Mouse (Mus musculus) neural tube, embryonic 13.5 days (tissue): Measurements from ENCODE around the gene Map3k1. TPM values are rescaled to one million over a fixed set of nuclear protein-coding genes. Genes with fewer than 3 reads are reported as not detected.
A peak's percentile ranks its signal among the peaks of the same experiment; 100 is the strongest.
"Not testable (repeated sequence)": the region's sequence is repeated elsewhere in the genome, so short reads cannot be mapped to it uniquely, and the experiment has no call there.

Source experiments
- ATAC-seq: fragments of 200-750 bp; cut with Nextera tagmentation; 2 replicates; pipeline ENCODE4 v1.8.0; 2017; ENCODE audit warnings: low read depth, mild to moderate bottlenecking, moderate TSS enrichment, moderate library complexity
- H3K27ac ChIP-seq: fragments of 300-500 bp; sonication (generic); replicated peaks from 2 replicates; pipeline ENCODE4 v1.5.1; 2015; ENCODE audit warnings: moderate library complexity, mild to moderate bottlenecking, inconsistent platforms
- H3K27me3 ChIP-seq: fragments of 300-500 bp; sonication (generic); 2 replicates; pipeline ENCODE4 v1.6.1; 2015; ENCODE audit warnings: mild to moderate bottlenecking, inconsistent platforms
- H3K36me3 ChIP-seq: fragments of 300-500 bp; sonication (generic); 2 replicates; pipeline ENCODE4 v1.6.1; 2015; ENCODE audit warnings: mild to moderate bottlenecking, inconsistent platforms
- H3K4me1 ChIP-seq: fragments of 300-500 bp; sonication (generic); replicated peaks from 2 replicates; pipeline ENCODE4 v1.6.1; 2015; ENCODE audit warnings: inconsistent platforms
- H3K4me2 ChIP-seq: fragments of 300-500 bp; sonication (generic); 2 replicates; pipeline ENCODE4 v1.6.1; 2015; ENCODE audit warnings: inconsistent platforms, mild to moderate bottlenecking, moderate library complexity
- H3K4me3 ChIP-seq: fragments of 300-500 bp; sonication (generic); 2 replicates; pipeline ENCODE4 v1.5.1; 2015; ENCODE audit warnings: mild to moderate bottlenecking, inconsistent platforms
- H3K9ac ChIP-seq: fragments of 300-500 bp; sonication (generic); 2 replicates; pipeline ENCODE4 v1.6.1; 2015; ENCODE audit warnings: moderate library complexity, mild to moderate bottlenecking, inconsistent platforms
- H3K9me3 ChIP-seq: fragments of 300-500 bp; sonication (generic); 2 replicates; pipeline ENCODE4 v1.6.1; 2016; ENCODE audit warnings: inconsistent platforms
- WGBS: fragments of 180-500 bp; shearing (Covaris S2); methylation state at CpG from one replicate; pipeline ENCODE4 v1.1.7; 2015; 5-methylcytosine and 5-hydroxymethylcytosine counted together
- polyA plus RNA-seq: library from polyadenylated mRNA; unstranded; fragments of >200 nt; fragmentation: Nextera tagmentation; extraction: Ambion mirVana; gene quantifications from 2 replicates; pipeline ENCODE4 v1.2.1, GENCODE M21; 2015

The Map3k1 gene
- polyA plus RNA-seq, 1 experiment from 2014 or later: 12.2 TPM

- H3K27me3 ChIP-seq: no peaks in the 10 kb centered on the region
- 93% methylated on average over 5 of the region's 5 CpGs for WGBS
- no peak for ATAC-seq
Measured at GRCm38 (mm10) chr13:111746831-111747230, 62.0 kb downstream of the Map3k1 start.

GRCm38 (mm10) chr13:111745216-111745615, 63.6 kb downstream of the Map3k1 start:
- no peak overlapping the region for H3K4me3 ChIP-seq
- no peaks in the 10 kb centered on the region for H3K9me3 ChIP-seq
- WGBS: 75% methylated on average over 7 of the region's 7 CpGs
- H3K4me2 ChIP-seq: no peak overlapping the region
- H3K27ac ChIP-seq: no peak overlapping the region
- no peak overlapping the region for H3K9ac ChIP-seq
- peaks cover 28% of the 10 kb centered on the region for H3K36me3 ChIP-seq
- H3K4me1 ChIP-seq: no peaks in the 10 kb centered on the region
- no peak for ATAC-seq
- no peaks in the 10 kb centered on the region for H3K27me3 ChIP-seq

More at GRCm38 (mm10) chr13:111746831-111747230, 62.0 kb downstream of the Map3k1 start:
- Histone ChIP-seq H3K9me3 (no peaks in the 10 kb centered on the region), H3K4me2 (no peak overlapping the region), H3K4me1 (no peaks in the 10 kb centered on the region), H3K27ac (no peak overlapping the region), H3K36me3 (peaks cover 42% of the 10 kb centered on the region), H3K4me3 (no peak overlapping the region), H3K9ac (no peak overlapping the region)

GRCm38 (mm10) chr13:111744233-111745000, 64.4 kb downstream of the Map3k1 start:
- Histone ChIP-seq H3K9me3 (no peaks in the 10 kb centered on the region), H3K4me3 (no peak overlapping the region), H3K36me3 (peaks cover 20% of the 10 kb centered on the region), H3K4me1 (no peaks in the 10 kb centered on the region), H3K27me3 (no peaks in the 10 kb centered on the region), H3K27ac (no peak overlapping the region), H3K4me2 (no peak overlapping the region), H3K9ac (no peak overlapping the region)
- ATAC-seq: no peak
- 82% methylated on average over 6 of the region's 6 CpGs for WGBS

- ATAC-seq: no peak
- H3K36me3 ChIP-seq: peaks cover 3% of the 10 kb centered on the region; the same call in 1 of the 2 replicates
- no peak overlapping the region for H3K9ac ChIP-seq
- no peaks in the 10 kb centered on the region for H3K4me1 ChIP-seq
- no peaks in the 10 kb centered on the region for H3K27me3 ChIP-seq
- H3K9me3 ChIP-seq: no peaks in the 10 kb centered on the region
- no peak overlapping the region for H3K27ac ChIP-seq
- H3K4me3 ChIP-seq: no peak overlapping the region
- H3K4me2 ChIP-seq: no peak overlapping the region
- WGBS: 73% methylated on average over 6 of the region's 6 CpGs
Measured at GRCm38 (mm10) chr13:111741991-111742615, 66.7 kb downstream of the Map3k1 start.

GRCm38 (mm10) chr13:111741204-111741990, 67.4 kb downstream of the Map3k1 start:
- H3K27me3 ChIP-seq: no peaks in the 10 kb centered on the region
- no peak overlapping the region for H3K4me2 ChIP-seq
- H3K27ac ChIP-seq: no peak overlapping the region
- H3K9me3 ChIP-seq: no peaks in the 10 kb centered on the region
- WGBS: 87% methylated on average over 7 of the region's 7 CpGs
- no peaks in the 10 kb centered on the region for H3K4me1 ChIP-seq
- no peaks in the 10 kb centered on the region for H3K36me3 ChIP-seq
- no peak overlapping the region for H3K9ac ChIP-seq
- ATAC-seq: no peak
- no peak overlapping the region for H3K4me3 ChIP-seq

GRCm38 (mm10) chr13:111726898-111727297, 81.9 kb downstream of the Map3k1 start:
- no peak for ATAC-seq
- Histone ChIP-seq H3K9me3 (peaks cover 3% of the 10 kb centered on the region; the same call in 1 of the 2 replicates), H3K4me3 (no peak overlapping the region), H3K27me3 (no peaks in the 10 kb centered on the region), H3K4me1 (peaks cover 12% of the 10 kb centered on the region), H3K36me3 (no peaks in the 10 kb centered on the region), H3K9ac (no peak overlapping the region), H3K4me2 (no peak overlapping the region), H3K27ac (no peak overlapping the region)
- WGBS: 94% methylated on average over 5 of the region's 5 CpGs

- Histone ChIP-seq H3K9me3 (peaks cover 3% of the 10 kb centered on the region; the same call in 1 of the 2 replicates), H3K36me3 (no peaks in the 10 kb centered on the region), H3K4me2 (peak overlapping the region; percentile 85), H3K4me3 (peak overlapping the region; percentile 73), H3K27me3 (no peaks in the 10 kb centered on the region), H3K27ac (peak overlapping the region; percentile 83), H3K4me1 (peaks cover 12% of the 10 kb centered on the region), H3K9ac (peak overlapping the region; percentile 72)
- under 1% methylated on average over 62 of the region's 65 CpGs for WGBS
- ATAC-seq: peak; percentile 100
Measured at GRCm38 (mm10) chr13:111725165-111726077, 83.4 kb downstream of the Map3k1 start.

GRCm38 (mm10) chr13:111724811-111725164, 84.0 kb downstream of the Map3k1 start:
- H3K36me3 ChIP-seq: no peaks in the 10 kb centered on the region
- no peak overlapping the region; the same call in 1 of the 2 replicates for H3K9ac ChIP-seq
- ATAC-seq: no peak; the same call in 1 of the 2 replicates
- peak overlapping the region; percentile 73 for H3K4me3 ChIP-seq
- H3K27ac ChIP-seq: 0 out of 2 replicates have a peak overlapping the region, but pooled peaks have one; percentile 38
- under 1% methylated on average over 18 of the region's 18 CpGs for WGBS
- H3K4me2 ChIP-seq: peak overlapping the region; percentile 85
- H3K27me3 ChIP-seq: no peaks in the 10 kb centered on the region
- peaks cover 12% of the 10 kb centered on the region for H3K4me1 ChIP-seq
- H3K9me3 ChIP-seq: peaks cover 3% of the 10 kb centered on the region; the same call in 1 of the 2 replicates

GRCm38 (mm10) chr13:111719726-111720125, 89.1 kb downstream of the Map3k1 start:
- ATAC-seq: no peak
- H3K9ac ChIP-seq: no peak overlapping the region
- H3K4me2 ChIP-seq: no peak overlapping the region
- H3K9me3 ChIP-seq: no peaks in the 10 kb centered on the region
- H3K36me3 ChIP-seq: peaks cover 34% of the 10 kb centered on the region
- 61% methylated on average over 9 of the region's 9 CpGs for WGBS
- no peak overlapping the region for H3K27ac ChIP-seq
- H3K4me3 ChIP-seq: no peak overlapping the region
- peaks cover 5% of the 10 kb centered on the region for H3K4me1 ChIP-seq
- H3K27me3 ChIP-seq: no peaks in the 10 kb centered on the region

- Histone ChIP-seq H3K36me3 (peaks cover 96% of the 10 kb centered on the region), H3K27ac (no peak overlapping the region), H3K27me3 (no peaks in the 10 kb centered on the region), H3K9me3 (no peaks in the 10 kb centered on the region), H3K4me3 (no peak overlapping the region), H3K4me1 (no peaks in the 10 kb centered on the region), H3K4me2 (no peak overlapping the region), H3K9ac (no peak overlapping the region)
- no peak for ATAC-seq
- 93% methylated on average over 4 of the region's 4 CpGs for WGBS
Measured at GRCm38 (mm10) chr13:111710531-111710930, 98.3 kb downstream of the Map3k1 start.

- H3K27ac ChIP-seq, H3K4me1 ChIP-seq, H3K9me3 ChIP-seq, ATAC-seq, H3K9ac ChIP-seq, H3K4me3 ChIP-seq, H3K27me3 ChIP-seq, H3K4me2 ChIP-seq: not testable (repeated sequence)
- H3K36me3 ChIP-seq: peaks cover 79% of the 10 kb centered on the region
- WGBS: 89% methylated on average over 4 of the region's 4 CpGs
Measured at GRCm38 (mm10) chr13:111703952-111704351, 104.8 kb downstream of the Map3k1 start.
